10 mouse cellular contexts compared by ENCODE assay signal in the genomic region with DNA sequence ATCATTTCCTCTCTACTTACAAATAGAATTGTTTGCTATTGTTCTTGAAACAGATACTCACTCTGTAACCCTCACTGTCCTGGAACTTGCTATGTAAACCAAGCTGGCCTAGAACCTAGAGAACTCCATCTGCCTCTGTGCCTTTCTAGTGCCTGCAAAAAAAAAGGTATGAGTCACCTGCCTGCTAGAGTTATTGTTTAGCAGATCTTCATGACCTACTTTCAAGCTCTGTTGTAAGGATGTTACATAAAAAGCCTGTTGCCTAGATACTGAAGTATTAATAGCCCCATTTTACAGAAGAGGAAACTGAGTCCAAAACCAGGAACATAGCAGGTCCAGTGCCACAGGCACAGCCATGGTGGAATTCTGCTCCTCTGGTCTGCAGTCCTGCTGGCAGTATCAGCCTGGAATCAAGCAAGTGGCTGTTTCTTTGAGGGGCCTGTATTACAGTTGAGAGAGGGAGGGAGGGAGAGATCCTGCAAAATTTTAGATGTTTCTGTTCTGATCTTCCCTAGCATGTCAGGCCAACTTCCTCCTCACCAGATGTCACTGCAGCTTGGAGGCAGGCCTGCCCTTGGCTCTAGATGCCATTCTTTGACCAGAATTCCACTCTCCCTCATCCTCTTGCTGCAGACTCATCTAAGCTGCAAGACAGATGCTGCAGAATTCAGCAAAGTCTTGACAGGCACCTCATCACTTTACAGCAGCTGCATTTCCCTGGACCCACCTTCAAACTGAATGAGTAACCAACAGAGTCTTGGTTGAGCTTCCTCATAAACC.
DNase-seq lines count a peak whose midpoint lies in the region; ATAC-seq and TF ChIP-seq lines count a peak whose summit lies in the region.
"Had no signal": no experiment of that assay in that cellular context is flagged by ENCODE, and none has a peak within 500 bp of the region (broad histone marks: within the 10 kb centered on the region; RNA-seq: fewer than 3 reads in every experiment).

No protein-coding gene starts in this region.

- no peak overlapping the region for H3K27ac ChIP-seq in embryonic facial prominence, embryonic 14.5 days (replicated peaks; ENCODE audit: low read depth, low read length)
- H3K27ac ChIP-seq in embryonic facial prominence, embryonic 10.5 days (replicated peaks): no peak overlapping the region
- H3K27ac ChIP-seq in midbrain, embryonic 11.5 days (ENCODE audit: low read depth, low read length): no peak overlapping the region
- H3K27ac ChIP-seq in midbrain, embryonic 10.5 days (replicated peaks): no peak overlapping the region
- peak overlapping the region; percentile 36 for H3K27ac ChIP-seq in thymus, adult 2 months (ENCODE audit: control insufficient read depth, insufficient read depth, low read length)
- H3K27ac ChIP-seq: hindbrain, embryonic 12.5 days; liver, embryonic 12.5 days had no signal

- no peak for ATAC-seq in embryonic facial prominence, embryonic 14.5 days (ENCODE audit: low read depth)
- no peak for ATAC-seq in midbrain, embryonic 11.5 days (ENCODE audit: low FRiP score)
- ATAC-seq: liver, embryonic 12.5 days had no signal

- peak; percentile 32 for DNase-seq in embryonic facial prominence, embryonic 14.5 days (ENCODE audit: low spot score)
- DNase-seq in embryonic facial prominence, embryonic 10.5 days (ENCODE audit: low spot score): no peak
- DNase-seq in midbrain, embryonic 11.5 days (ENCODE audit: low spot score, missing footprints): peak; percentile 67
- no peak for DNase-seq in midbrain, embryonic 10.5 days (ENCODE audit: low spot score)
- DNase-seq in layer of hippocampus, adult 8-10 months (ENCODE audit: low spot score in 2 of 2): peak; percentile 48 to 59
- DNase-seq in thymus, adult 2 months: peak; percentile 16
- DNase-seq in heart, adult 8-10 months (ENCODE audit: low spot score): no peak
- no peak for DNase-seq in embryo, embryonic 10 days (ENCODE audit: low spot score)

- no peak for TF ChIP-seq POLR2A in thymus, adult 2 months (IDR thresholded peaks at IDR 0.05; ENCODE audit: control insufficient read depth, extremely low read depth, insufficient read depth, low read length, poor library complexity)

- no peaks in the 10 kb centered on the region for H3K9me3 ChIP-seq in embryonic facial prominence, embryonic 14.5 days (ENCODE audit: control insufficient read depth, low read length)
- H3K9me3 ChIP-seq in embryonic facial prominence, embryonic 10.5 days: no peaks in the 10 kb centered on the region
- no peaks in the 10 kb centered on the region for H3K9me3 ChIP-seq in midbrain, embryonic 11.5 days (ENCODE audit: control insufficient read depth, low read length)
- no peaks in the 10 kb centered on the region for H3K9me3 ChIP-seq in midbrain, embryonic 10.5 days (replicated peaks)
- H3K9me3 ChIP-seq: hindbrain, embryonic 12.5 days; liver, embryonic 12.5 days had no signal

- no peaks in the 10 kb centered on the region for H3K27me3 ChIP-seq in embryonic facial prominence, embryonic 14.5 days (replicated peaks; ENCODE audit: control insufficient read depth, insufficient read depth, low read length)
- H3K27me3 ChIP-seq in embryonic facial prominence, embryonic 10.5 days (replicated peaks; ENCODE audit: low read depth, poor library complexity, severe bottlenecking): no peaks in the 10 kb centered on the region
- no peaks in the 10 kb centered on the region for H3K27me3 ChIP-seq in midbrain, embryonic 11.5 days (ENCODE audit: control insufficient read depth, insufficient read depth, low read length)
- H3K27me3 ChIP-seq in midbrain, embryonic 10.5 days (ENCODE audit: low read depth, poor library complexity, severe bottlenecking): no peaks in the 10 kb centered on the region
- H3K27me3 ChIP-seq in thymus, adult 2 months (ENCODE audit: control insufficient read depth, insufficient read depth, low read length): no peaks in the 10 kb centered on the region
- H3K27me3 ChIP-seq: hindbrain, embryonic 12.5 days; liver, embryonic 12.5 days had no signal

- no peaks in the 10 kb centered on the region for H3K36me3 ChIP-seq in embryonic facial prominence, embryonic 14.5 days (ENCODE audit: control insufficient read depth, insufficient read depth, low read length)
- H3K36me3 ChIP-seq in embryonic facial prominence, embryonic 10.5 days (replicated peaks): no peaks in the 10 kb centered on the region
- H3K36me3 ChIP-seq in midbrain, embryonic 11.5 days (ENCODE audit: control insufficient read depth, insufficient read depth, low read length): no peaks in the 10 kb centered on the region
- no peaks in the 10 kb centered on the region for H3K36me3 ChIP-seq in midbrain, embryonic 10.5 days
- H3K36me3 ChIP-seq in thymus, adult 2 months (ENCODE audit: control insufficient read depth, insufficient read depth, low read length): no peaks in the 10 kb centered on the region
- H3K36me3 ChIP-seq: hindbrain, embryonic 12.5 days; liver, embryonic 12.5 days had no signal

- H3K9ac ChIP-seq in embryonic facial prominence, embryonic 14.5 days (ENCODE audit: low read depth, low read length): no peak overlapping the region
- no peak overlapping the region for H3K9ac ChIP-seq in midbrain, embryonic 11.5 days (ENCODE audit: low read length)
- H3K9ac ChIP-seq: hindbrain, embryonic 12.5 days; liver, embryonic 12.5 days had no signal

- H3K4me1 ChIP-seq in embryonic facial prominence, embryonic 14.5 days (ENCODE audit: control insufficient read depth, insufficient read depth, low read length): no peaks in the 10 kb centered on the region
- H3K4me1 ChIP-seq in embryonic facial prominence, embryonic 10.5 days: no peaks in the 10 kb centered on the region
- no peaks in the 10 kb centered on the region for H3K4me1 ChIP-seq in midbrain, embryonic 11.5 days (ENCODE audit: control insufficient read depth, insufficient read depth, low read length)
- no peaks in the 10 kb centered on the region for H3K4me1 ChIP-seq in midbrain, embryonic 10.5 days
- peaks cover 17% of the 10 kb centered on the region for H3K4me1 ChIP-seq in thymus, adult 2 months (replicated peaks; ENCODE audit: control insufficient read depth, insufficient read depth, low read length)
- H3K4me1 ChIP-seq: liver, embryonic 12.5 days had no signal

- no peak overlapping the region for H3K4me3 ChIP-seq in embryonic facial prominence, embryonic 14.5 days (ENCODE audit: low read depth, low read length)
- H3K4me3 ChIP-seq in embryonic facial prominence, embryonic 10.5 days: no peak overlapping the region
- no peak overlapping the region for H3K4me3 ChIP-seq in midbrain, embryonic 11.5 days (ENCODE audit: low read depth, low read length)
- H3K4me3 ChIP-seq in midbrain, embryonic 10.5 days: no peak overlapping the region
- no peak overlapping the region for H3K4me3 ChIP-seq in thymus, adult 2 months (ENCODE audit: control insufficient read depth, insufficient read depth, low read length)
- H3K4me3 ChIP-seq: hindbrain, embryonic 12.5 days; liver, embryonic 12.5 days had no signal

- H3K4me2 ChIP-seq in embryonic facial prominence, embryonic 14.5 days (ENCODE audit: low read depth, low read length): no peak overlapping the region
- H3K4me2 ChIP-seq in midbrain, embryonic 11.5 days: no peak overlapping the region
- H3K4me2 ChIP-seq: hindbrain, embryonic 12.5 days; liver, embryonic 12.5 days had no signal

- no peak for TF ChIP-seq CTCF in thymus, adult 2 months (IDR thresholded peaks at IDR 0.05; ENCODE audit: borderline replicate concordance, control insufficient read depth, extremely low read depth, insufficient read depth, low read length, poor library complexity)

Comparison
In these comparisons a context has a peak if more than half of its experiments do, and no peak if none do; other contexts are left out.
1. DNase-seq: peak in embryonic facial prominence, embryonic 14.5 days (single experiment), midbrain, embryonic 11.5 days (single experiment), layer of hippocampus, adult 8-10 months (2 of 2) and thymus, adult 2 months (single experiment); none in embryonic facial prominence, embryonic 10.5 days (single experiment), midbrain, embryonic 10.5 days (single experiment), heart, adult 8-10 months (single experiment) and embryo, embryonic 10 days (single experiment).